Mouse (Mus musculus) embryo, embryonic 10.5 days (tissue): ENCODE measurements around the gene Kat2a.

Experiments used
- DNase-seq: peaks from one replicate; pipeline ENCODE4 v3.0.0-alpha.2; 2015; ENCODE audit warnings: low spot score

Kat2a gene

GRCm38 (mm10) chr11:100711783-100712615 lies at the start of gene Kat2a:
Gene Kat2a, minus strand, starts transcription at chr11:100712465.
- DNase-seq: peak; percentile 94

- DNase-seq: peak; percentile 94
These were observed 49.3 kb upstream of the Kat2a start for GRCm38 (mm10) chr11:100761547-100762045.

DNA sequence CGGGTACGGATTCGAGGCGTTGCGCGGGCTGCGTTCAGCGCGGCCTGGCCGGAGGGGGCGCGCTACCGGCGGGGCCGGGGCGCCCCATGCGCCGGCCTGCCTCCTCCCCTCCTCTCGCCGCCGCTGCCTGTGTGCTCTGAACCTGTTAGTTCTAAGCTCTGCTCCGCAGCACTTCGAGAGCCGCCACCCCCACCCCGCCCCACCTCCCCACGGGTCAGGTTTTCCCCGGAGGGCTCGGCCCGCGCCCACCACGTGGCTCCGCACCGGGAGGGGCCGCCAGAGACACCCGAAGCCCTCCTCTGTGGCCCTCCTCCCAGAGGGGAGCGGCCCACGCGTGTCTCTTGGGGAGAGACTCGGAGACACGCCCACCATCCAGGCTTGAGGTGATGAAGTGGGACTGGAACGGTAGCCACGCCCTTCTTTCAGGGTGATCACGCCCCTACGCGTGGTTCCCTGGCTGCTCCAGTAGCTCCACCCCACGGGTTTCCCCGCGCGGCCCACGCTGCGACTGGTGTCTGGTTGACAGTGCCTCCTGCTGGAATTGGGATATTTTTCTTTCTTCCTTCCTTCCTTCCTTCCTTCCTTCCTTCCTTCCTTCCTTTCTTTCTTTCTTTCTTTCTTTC lies 47.5 kb upstream of the Kat2a start, which contains the start of gene Kcnh4:
Gene Kcnh4 (minus strand): TSS at position 332 of the 623 bp plus-strand sequence.
- DNase-seq: peak; percentile 58

DNA sequence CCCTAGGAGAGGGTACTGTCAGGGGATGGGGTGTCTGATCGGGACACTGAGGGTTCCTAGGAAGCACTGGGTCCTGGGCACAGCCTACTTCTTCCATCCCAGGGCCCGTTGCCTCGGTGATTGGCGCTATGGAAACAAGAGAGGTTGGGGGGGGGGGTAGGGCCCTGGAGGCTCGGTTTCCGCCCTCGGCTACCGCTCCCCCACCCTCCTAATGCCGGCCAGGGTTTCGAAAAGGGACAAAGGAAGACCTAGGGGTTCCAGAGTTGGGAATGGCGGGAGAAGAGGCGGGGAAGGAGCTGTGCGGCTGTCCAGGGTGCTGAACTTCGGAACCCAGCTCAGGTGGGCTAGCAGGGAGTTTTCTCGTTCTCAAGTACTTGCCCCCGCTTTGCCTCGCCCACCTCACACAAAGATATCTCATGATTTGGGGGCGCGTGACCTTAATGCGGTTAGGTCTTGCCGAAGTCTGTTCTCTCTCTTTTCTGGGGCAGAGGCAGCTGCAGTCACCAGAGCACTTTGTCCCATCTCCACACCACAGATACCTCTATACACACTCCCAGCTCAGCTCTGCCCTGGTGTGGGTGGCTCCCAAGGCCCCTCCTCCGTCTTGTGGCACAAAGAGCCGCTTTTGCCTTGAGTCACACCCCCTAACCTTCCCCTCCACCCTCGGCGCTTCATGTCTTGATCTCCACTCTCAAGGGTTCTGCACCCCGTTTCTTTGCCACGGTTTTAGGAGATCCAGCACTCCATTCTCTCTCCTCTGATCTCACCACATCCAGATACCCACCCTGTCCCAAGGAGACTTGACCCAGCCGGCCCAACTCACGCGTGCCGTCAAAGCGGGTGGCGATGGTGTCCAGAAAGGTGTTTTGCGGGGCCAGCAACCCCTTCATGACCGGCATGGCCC lies 46.7 kb upstream of the Kat2a start:
- peak; percentile 81 for DNase-seq

DNA sequence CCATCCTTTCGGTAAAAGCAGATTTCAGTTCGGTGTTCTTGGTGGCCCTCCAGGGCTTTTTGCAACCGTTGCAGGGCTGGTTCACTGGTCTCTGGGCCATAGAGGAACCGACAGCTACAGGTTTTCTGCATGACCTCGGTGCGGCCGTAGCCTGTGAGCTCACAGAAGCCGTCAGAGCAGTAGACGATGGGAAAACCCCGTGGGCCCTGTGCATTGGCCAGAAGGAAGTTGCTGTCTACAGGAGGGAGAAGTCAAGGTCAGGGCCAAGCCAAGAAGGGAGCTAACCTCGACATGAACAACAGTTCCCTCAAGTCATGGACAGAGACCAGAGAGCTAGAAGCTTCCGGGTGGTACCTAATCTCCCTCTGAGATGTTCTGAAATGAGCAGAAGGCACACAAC lies 45.3 kb upstream of the Kat2a start:
- no peak for DNase-seq

DNA sequence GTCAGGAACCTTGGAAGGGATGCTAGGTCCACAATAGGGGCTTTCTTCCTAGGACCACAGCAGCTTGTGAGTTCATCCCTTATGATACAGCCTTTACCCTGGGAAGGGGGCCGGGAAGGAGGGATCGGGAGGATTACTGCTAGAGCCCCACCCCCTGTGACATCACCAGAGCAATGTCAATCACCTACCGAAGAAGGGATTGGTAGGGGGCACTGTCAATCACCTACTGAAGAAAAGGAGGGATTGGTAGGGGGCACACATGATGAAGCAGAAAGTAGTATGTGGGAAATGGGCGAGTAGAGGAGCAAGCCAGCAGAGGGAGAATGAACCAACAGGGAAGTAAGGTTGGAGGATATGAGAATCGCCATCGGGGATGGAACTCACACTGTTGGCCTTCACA lies 44.2 kb upstream of the Kat2a start:
- no peak for DNase-seq

GRCm38 (mm10) chr11:100754693-100755057 lies 42.4 kb upstream of the Kat2a start:
- no peak for DNase-seq

GRCm38 (mm10) chr11:100754021-100754692 lies 41.9 kb upstream of the Kat2a start:
- DNase-seq: no peak

DNA sequence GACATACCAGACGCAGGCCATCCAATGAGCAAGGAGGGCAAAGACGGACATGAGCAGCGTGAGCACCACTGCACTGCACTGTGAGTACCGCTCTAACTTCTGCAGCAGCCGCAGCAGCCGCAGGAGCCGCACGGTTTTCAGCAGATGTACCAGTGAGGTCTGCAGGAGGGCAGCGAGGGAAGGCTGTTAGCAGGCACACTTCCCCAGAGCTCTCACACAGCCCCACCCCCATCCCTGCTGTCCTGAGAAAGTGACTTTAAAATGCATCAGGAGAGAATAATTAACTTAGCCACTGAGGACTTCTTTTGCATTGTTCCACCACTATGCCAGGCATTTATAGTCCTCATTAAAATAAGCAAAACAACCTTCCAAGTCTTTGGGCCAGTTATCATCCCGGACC lies 40.0 kb upstream of the Kat2a start:
- DNase-seq: no peak

DNA sequence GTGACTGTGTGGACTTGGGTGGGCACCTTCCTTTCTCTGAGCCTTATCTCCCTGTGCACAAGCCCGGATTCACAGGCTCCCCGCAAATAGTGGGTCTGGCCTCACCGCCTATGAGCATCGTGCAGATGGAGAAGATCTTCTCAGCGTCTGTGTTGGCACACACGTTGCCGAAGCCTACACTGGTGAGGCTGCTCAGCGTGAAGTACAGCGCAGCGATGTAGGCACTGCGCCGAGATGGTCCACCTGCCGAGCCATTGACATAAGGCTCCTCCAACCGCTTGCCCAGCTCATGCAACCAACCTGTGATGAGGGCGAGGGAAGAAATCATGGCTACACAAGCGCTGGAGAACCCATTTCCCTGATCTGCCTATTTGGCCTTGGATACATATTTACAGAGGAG lies 37.9 kb upstream of the Kat2a start:
- no peak for DNase-seq

- no peak for DNase-seq
These were observed 37.2 kb upstream of the Kat2a start for GRCm38 (mm10) chr11:100749469-100749868.

- no peak for DNase-seq
These were observed 36.4 kb upstream of the Kat2a start for GRCm38 (mm10) chr11:100748620-100749019.

GRCm38 (mm10) chr11:100747114-100747513 lies 34.8 kb upstream of the Kat2a start:
- DNase-seq: no peak

DNA sequence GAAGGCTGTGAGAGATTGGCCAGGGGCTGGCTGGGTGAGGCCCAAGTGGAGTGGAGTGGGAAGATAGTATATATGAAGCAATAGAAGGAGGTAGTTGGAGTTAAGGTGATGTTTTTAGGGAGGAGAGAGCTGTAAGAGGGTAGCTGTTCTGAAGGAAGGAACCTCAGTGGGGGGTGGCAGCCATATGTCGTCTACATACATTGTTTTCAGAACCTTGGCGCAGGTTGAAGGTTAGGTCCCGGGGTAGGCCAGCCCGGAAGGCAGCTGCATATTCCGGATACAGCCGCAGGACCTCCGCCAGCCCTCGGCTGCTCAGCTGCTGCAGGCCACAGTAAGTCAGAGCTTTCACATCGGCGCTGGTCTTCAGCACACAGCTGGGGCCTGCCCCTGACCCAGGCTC lies 34.3 kb upstream of the Kat2a start:
- no peak for DNase-seq

- DNase-seq: peak; percentile 79
These were observed 32.8 kb upstream of the Kat2a start for GRCm38 (mm10) chr11:100745085-100745484.

DNA sequence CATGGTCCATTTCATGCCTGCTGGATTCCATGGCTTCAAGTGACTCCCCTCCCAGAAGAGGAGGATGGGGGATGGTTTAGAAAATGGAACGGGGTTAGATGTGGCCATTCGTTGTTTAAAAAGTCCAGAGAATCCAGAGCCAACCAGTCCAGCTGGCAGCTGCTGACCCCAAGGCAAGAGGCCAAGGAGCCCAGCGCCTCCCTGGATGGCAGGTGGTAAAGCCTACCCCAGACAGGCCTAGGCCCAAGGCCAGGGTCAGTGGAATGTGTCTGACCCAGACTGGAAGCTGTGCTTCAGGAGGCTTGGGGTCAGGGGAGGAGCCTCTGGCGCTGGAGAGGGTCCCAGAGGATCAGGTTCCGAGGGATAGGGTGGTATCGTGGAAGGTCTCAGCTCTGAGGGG lies 29.1 kb upstream of the Kat2a start:
- no peak for DNase-seq

DNA sequence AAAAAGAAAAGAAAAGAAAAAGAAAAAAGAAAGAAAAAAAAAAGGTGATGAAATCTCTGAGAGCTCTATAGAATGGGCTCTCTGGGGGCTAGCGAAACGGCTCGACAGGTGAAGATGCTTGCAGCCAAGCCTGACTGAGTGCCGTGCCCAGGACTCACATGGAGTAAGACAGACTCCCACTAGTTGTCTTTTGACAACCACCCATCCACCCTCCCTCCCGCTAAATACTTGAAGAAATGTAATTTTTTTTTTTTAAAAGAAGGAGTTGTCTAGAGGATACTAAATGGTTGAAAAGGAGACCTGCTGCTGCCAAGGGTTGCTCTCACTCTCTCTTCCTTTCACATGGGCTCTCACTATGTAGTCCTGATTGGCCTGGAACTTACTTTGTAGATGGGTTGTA lies 26.5 kb upstream of the Kat2a start:
- no peak for DNase-seq

- DNase-seq: peak; percentile 100
These were observed 25.9 kb upstream of the Kat2a start, which contains the start of gene Rab5c for GRCm38 (mm10) chr11:100738066-100738604. Gene Rab5c, minus strand, starts transcription at chr11:100738215.

- no peak for DNase-seq
These were observed 25.0 kb upstream of the Kat2a start for GRCm38 (mm10) chr11:100737105-100737733.

DNA sequence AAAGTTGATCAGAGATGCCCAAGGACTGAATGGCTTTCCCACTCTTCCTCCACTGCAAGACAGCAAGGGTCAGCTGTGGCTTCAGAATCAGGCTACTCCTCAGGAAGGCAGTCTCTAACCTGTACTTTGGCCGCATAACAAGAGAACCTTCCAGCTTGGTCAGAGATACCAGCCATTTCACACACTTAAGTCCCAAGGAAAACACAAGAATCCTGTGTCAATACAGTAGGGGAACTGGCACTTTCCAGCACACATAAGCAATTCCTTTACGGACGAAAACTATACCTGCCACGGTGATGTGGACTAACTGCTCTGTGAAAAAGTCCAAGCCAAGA lies 24.4 kb upstream of the Kat2a start:
- no peak for DNase-seq
